Mouse (Mus musculus): ENCODE results near the gene Lmtk3. TPM values are rescaled to one million over a fixed set of nuclear protein-coding genes. Genes with fewer than 3 reads are reported as not detected.
A peak's percentile ranks its signal among the peaks of the same experiment; 100 is the strongest.

Lmtk3 gene
- 1 to 10 TPM; 6.1 to 8.5 TPM for total RNA-seq (2021)
- long read RNA-seq, experiment 1: 0 reads
- long read RNA-seq, experiment 2: 0 reads

DNA sequence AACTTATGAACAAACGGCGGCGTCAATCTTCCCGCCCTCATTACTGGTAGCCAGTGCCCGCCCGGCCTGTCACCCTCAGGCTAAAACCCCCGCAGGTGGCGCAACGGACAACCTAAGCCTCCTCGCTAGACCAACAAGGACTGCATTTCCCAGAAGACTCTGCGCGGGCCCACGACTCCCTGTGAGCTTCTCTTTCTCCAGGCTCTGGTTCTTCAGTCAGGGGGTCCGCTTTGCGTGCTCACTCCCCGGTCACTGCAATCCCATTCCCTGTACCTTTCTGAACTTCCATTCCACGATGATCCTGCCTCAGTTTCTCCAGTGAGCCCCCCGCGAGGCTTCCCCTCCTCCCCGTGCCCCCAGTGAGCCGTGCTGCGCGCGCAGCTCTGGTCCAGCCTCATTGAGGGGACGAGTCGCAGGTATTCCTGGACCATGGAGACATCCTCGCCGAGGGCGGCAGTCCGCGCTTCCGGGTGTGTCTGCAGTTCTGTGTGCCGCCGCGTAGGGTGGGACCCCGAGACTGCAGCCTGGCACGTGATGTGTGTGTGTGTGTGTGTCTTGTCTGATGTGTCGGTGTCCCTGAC lies at the start of gene Lmtk3:
Lmtk3 (plus strand) TSS at position 228 of the 581 bp plus-strand sequence.
- DNase-seq: peak; percentile 70 to 82

- DNase-seq: peak; percentile 83 to 87
These were observed 44.3 kb upstream of the Lmtk3 start for GRCm38 (mm10) chr7:45739162-45739763.

DNA sequence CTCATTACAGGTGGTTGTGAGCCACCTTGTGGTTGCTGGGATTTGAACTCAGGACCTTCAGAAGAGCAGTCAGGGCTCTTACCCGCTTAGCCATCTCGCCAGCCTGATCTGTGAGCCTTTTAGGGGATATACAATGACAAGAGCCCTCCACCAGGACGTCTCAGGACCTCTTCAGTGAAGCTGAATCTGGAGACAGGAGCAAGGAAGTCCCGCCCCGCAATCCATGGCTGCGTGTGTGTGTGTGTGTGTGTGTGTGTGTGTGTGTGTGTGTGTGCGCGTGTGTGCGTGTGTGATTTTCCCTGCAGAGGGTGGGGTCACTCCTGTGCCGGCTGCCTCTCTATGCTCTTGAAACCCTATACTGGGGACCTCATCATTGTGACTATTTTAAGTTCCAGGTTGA lies 43.7 kb upstream of the Lmtk3 start:
- no peak for DNase-seq

DNA sequence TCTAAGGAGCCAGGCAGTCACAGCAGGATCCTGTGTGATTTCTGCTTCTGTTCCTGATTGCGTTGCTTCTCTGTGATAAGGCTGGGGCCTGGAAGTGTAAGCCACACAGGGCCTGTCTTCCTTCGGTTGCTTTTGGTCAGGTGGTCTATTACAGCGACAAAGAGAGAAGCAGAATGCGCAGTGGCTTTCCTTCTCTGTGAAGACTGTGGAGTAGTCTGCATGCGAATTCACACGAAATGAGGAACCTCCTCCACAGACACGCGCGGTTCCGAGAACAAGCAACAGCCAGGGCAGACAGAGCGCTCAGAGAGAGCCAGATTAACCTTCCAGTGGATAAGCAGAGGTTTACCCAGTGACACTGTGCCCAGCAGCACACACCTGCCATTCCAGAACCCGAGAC lies 42.2 kb upstream of the Lmtk3 start:
- no peak for DNase-seq

- no peak for DNase-seq
These were observed 41.8 kb upstream of the Lmtk3 start for GRCm38 (mm10) chr7:45741777-45742176.

GRCm38 (mm10) chr7:45742338-45742737 lies 41.2 kb upstream of the Lmtk3 start:
- peak; percentile 45 to 54 for DNase-seq

- DNase-seq: peak; percentile 75 to 81
These were observed 39.2 kb upstream of the Lmtk3 start for GRCm38 (mm10) chr7:45744387-45744786.

DNA sequence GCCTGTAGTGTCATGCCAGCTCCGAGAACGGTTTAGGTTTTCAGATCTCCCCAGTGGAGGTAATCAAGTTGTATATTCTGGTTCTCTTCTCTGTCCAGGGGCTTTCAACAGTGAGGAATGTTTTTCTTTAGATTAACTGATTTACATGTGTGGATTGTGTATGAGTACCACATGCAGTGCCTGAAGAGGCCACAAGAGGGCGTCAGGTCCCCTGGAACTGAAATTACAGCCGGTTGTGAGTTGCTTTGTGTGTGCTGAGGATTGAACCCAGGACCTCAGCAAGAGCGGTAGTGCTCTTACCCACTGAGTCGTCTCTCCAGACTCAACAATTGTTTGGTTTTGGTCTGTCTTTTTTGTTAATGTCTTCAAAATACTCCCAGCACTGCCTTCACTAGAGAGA lies 37.0 kb upstream of the Lmtk3 start:
- no peak for DNase-seq

DNA sequence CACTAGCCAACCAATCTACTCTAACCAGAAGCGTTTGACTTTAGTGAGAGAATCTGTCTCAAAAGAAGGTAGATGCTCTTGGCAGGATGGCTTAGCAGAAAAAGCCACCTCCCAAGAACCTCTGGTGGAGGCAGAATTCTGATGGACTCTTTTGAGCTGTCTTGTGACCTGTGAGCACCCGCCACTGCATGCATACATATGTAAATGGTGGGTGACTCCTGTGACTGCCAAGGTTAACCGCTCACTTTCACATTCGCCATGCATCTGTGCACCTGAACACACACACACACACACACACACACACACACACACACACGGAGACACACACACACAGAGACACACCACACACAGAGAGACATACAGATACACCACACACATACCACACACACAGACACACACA lies 36.1 kb upstream of the Lmtk3 start:
- DNase-seq: no peak

DNA sequence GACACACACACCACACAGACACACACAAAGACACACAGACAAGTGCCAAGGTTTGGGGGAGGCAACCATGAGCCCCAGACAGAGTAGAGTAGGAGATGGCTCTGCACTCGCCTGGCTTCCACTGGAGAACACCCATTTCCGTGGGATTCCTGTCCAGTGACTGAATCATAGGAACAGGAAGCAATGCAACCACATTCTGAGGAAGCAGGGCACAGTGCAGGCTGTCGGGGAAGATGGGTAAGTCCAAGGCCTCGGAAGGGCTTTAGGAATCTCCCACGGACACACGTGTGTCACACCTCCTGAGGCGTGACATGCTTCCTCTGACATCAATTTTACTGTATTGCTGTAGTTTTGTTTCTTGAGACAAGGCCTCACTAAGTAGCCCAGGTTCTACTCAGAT lies 35.4 kb upstream of the Lmtk3 start:
- DNase-seq: no peak

- peak; percentile 28 to 36 for DNase-seq
These were observed 34.1 kb upstream of the Lmtk3 start for GRCm38 (mm10) chr7:45749401-45749800.

DNA sequence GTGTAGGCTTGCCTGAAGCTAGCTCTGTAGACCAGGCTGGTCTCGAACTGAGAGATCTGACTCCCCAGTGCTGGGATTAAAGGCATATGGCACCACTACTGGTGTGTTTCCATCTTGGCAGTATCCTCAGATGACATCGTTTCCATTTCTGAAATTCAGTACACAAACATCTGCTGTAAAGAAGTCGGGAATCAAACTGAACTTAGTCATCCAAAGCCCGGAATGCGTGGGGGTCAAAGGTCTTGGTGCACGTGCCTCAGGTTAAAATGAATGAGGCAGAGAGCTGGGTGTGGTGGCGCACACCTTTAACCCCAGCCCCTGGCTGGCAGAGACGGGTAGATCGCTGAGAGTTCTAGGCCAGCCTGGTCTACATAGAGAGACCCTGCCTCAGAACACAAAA lies 33.4 kb upstream of the Lmtk3 start:
- no peak for DNase-seq

DNA sequence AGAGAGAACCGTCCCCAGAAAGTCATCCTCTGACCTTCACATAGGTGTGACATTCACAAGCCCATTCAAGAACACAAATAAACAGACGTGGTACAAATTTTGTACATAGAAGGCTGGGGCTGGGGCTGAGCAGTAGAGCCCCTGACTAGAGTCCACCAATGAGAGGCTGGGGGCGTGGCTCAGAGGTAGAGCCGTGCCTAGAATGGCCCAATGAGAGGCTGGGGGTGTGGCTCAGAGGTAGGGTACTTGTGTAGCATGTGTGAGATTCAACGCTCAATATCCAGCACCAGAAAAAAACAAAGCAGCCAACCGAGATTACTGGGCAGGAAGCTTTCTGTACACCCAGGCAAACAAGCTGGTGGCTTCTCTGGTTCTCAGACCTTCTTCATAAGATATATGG lies 27.8 kb upstream of the Lmtk3 start:
- DNase-seq: no peak

GRCm38 (mm10) chr7:45759400-45759799 lies 24.1 kb upstream of the Lmtk3 start:
- DNase-seq: peak in 1 of 2 experiments; percentile 17

- no peak for DNase-seq
These were observed 23.4 kb upstream of the Lmtk3 start for GRCm38 (mm10) chr7:45760151-45760550.

DNA sequence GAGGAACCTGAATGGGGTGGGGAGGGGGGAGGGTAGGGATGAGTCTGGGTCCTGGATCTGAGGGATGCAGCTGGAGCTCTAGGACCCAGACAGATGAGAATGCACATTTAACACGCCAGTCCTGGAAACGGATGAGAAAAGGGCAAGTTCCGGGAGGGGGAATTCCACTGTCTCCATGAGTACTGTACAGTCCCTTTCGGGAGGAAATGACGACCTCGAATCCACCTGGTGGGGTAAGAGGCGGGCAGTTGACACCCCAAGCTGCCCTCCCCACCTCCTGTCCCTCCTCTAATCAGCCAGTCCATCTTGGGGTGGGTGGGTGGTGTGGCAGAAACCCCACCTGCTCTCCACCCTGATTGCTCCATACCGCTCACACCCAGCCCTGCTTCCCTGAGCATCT lies 17.5 kb upstream of the Lmtk3 start:
- no peak for DNase-seq

- no peak for DNase-seq
These were observed 16.8 kb upstream of the Lmtk3 start for GRCm38 (mm10) chr7:45766764-45767163.

DNA sequence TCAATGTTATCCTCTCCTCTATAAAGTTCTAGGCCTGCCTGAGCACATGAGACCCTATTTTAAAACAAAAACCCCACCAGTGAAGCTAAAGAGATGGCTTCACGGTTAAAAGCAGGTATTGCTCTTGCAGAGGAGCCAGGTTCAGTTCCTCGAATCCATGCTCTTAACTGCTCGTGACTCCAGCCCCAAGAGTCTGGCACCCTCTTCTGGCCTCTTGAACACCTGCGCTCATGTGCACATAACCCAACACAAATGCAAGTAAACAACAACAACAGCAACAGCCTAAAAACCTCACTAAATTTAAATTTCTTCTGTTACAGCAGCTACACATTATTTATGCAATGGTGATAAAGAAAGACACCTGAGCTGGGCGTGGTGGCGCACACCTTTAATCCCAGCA lies 16.0 kb upstream of the Lmtk3 start:
- no peak for DNase-seq

GRCm38 (mm10) chr7:45770427-45771082 lies 13.0 kb upstream of the Lmtk3 start:
- no peak for DNase-seq

GRCm38 (mm10) chr7:45771101-45771500 lies 12.4 kb upstream of the Lmtk3 start:
- no peak for DNase-seq

DNA sequence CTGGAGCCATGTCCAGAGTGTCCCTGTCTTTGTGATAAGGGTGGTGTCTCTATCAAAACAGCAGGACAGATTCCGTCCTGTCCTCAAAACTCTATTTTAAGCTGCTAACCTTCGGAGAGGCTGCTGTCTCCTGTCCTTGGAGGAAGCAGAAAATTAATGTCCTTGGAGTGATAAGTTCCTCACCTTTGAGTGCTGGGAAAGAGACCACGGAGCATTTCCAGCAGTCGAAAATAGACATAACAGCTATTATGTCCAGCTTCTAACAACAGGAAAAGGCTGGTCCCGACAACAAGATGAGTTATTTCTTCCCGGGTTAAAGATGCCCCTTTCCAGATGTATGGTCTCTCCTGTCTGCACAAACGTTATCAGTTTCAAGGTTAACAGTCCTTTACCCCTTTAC lies 8.3 kb upstream of the Lmtk3 start:
- no peak for DNase-seq

- DNase-seq: no peak
These were observed 4.4 kb upstream of the Lmtk3 start for GRCm38 (mm10) chr7:45779081-45779641.

DNA sequence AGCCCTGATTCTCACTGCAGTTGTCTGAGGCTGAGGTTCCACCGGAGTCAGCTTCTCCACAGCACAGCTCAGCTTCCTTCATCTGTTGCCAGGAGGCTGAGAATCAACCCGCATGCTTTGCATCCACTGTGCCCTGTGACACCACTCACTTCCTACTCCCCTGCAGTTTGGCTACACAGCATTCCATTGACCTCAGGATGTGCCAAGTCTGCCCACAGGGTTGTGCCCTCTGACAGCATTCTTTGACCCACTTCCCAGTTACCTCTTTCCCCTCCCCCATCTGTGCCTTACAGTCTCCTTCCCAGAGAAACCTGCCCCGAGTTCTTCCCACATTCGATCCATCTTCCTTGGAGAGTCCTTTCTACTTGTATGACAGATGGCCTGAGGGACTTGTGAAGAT lies 1.3 kb upstream of the Lmtk3 start:
- no peak for DNase-seq
